Mouse (Mus musculus) gastrocnemius, postnatal 14 days (tissue): ENCODE measurements around the gene Dock6. TPM values are rescaled to one million over a fixed set of nuclear protein-coding genes. Genes with fewer than 3 reads are reported as not detected.

Source experiments
- DNase-seq: peaks from one replicate; pipeline ENCODE4 v3.0.0; 2021; ENCODE audit warnings: mixed read lengths
- intact Hi-C: fragments of 180-260 bp; cut with DNase I; formaldehyde crosslinking; loops from one replicate; pipeline ENCODE4 v1.15.1; 2025; ENCODE audit warnings: low total_unique reads
- total RNA-seq, 2 experiments: library from RNA; stranded (reverse); gene quantifications; 2 replicates each; pipeline ENCODE4 v1.2.3; 2021

The Dock6 gene
- total RNA-seq, 2 experiments from 2014 or later: 18.8 to 24.7 TPM

GRCm38 (mm10) chr9:21820183-21820582, 32.3 kb downstream of the Dock6 start:
- no peak for DNase-seq
- intact Hi-C loops: no loop called here

- DNase-seq: no peak
- intact Hi-C loops: no loop called here
Observed at GRCm38 (mm10) chr9:21819181-21819729, 33.2 kb downstream of the Dock6 start.

DNA sequence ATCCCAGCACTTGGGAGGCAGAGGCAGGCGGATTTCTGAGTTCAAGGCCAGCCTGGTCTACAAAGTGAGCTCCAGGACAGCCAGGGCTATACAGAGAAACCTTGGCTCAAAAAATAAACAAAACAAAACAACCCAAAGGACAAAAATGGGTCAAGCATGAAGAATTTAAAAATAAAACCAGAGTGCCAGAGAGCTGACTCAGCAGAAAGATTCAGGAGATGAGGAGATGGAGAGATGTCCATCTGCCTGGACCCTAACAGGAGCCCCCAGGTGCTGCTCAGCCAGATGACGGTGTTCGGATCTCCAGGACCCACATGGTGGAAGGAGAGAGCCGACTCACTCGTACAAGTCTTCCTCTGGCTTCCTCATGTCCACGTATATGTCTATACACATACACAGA, 33.9 kb downstream of the Dock6 start:
- DNase-seq: no peak
- intact Hi-C loops: no loop called here

- DNase-seq: no peak
- intact Hi-C loops: no loop called here
Observed at GRCm38 (mm10) chr9:21818125-21818524, 34.3 kb downstream of the Dock6 start.

DNA sequence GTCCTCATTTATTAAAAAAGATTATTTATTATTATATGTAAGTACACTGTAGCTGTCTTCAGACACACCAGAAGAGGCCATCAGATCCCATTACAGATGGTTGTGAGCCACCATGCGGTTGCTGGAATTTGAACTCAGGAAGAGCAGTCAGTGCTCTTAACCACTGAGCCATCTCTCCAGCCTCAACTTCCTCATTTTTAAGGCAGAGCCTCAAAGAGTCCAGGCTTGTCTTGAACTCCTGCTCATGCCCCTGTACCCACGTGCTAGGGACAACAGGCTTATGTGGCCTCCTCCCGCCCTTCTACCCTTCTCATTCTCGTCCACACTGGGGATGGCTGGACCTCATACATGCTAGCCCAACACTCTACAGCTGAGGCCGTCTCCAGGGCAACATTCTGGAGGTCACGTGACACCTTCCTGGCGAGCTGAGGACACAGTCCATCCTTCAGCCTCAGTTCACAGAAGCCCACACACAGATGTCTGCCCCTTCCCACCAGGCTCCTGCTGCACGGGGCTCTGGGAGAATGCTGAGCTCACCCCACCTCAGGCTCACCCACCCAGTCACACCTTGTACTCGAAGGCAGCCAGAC, 35.6 kb downstream of the Dock6 start:
- DNase-seq: no peak
- intact Hi-C loops: no loop called here

DNA sequence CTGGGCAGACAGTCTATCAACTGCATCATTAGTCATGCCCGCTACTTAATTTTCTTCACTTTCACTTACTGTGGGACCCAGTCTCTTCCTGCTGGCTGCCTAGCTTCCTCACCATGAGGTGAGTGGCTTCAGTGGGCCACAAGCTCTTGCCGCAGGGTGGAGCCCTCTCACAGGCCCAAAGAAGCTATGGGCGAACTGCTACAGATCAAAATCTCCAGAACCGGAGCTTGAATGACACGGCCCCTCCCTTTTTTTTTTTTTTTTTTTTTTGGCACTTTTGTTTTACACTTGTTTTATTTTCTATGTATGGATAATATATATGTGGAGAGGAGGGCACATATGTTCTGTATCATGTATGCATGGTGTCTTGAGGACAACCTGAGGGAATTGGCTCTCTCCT, 41.3 kb downstream of the Dock6 start:
- no peak for DNase-seq
- intact Hi-C loops: no loop called here

GRCm38 (mm10) chr9:21808561-21808960, 43.9 kb downstream of the Dock6 start:
- intact Hi-C loops: no loop called here

GRCm38 (mm10) chr9:21806976-21807375, 45.5 kb downstream of the Dock6 start:
- intact Hi-C loops: no loop called here
- peak; percentile 4 for DNase-seq

More at GRCm38 (mm10) chr9:21808561-21808960, 43.9 kb downstream of the Dock6 start:
- no peak for DNase-seq

- DNase-seq: no peak
- intact Hi-C loops: no loop called here
Observed at GRCm38 (mm10) chr9:21806363-21806762, 46.1 kb downstream of the Dock6 start.

- DNase-seq: peak; percentile 87
- intact Hi-C loops: loop anchor here (5.0 kb wide), 1 partner anchor 57 kb away; no protein-coding TSS in a partner anchor
Observed at GRCm38 (mm10) chr9:21803986-21804644, 48.3 kb downstream of the Dock6 start.

- no peak for DNase-seq
- intact Hi-C loops: loop anchor here (5.0 kb wide), 1 partner anchor 54 kb away; no protein-coding TSS in a partner anchor
Observed at GRCm38 (mm10) chr9:21801591-21801990, 50.8 kb downstream of the Dock6 start.

- intact Hi-C loops: loop anchor here (5.0 kb wide), 1 partner anchor 54 kb away; no protein-coding TSS in a partner anchor
- no peak for DNase-seq
Observed at GRCm38 (mm10) chr9:21801121-21801520, 51.3 kb downstream of the Dock6 start.

DNA sequence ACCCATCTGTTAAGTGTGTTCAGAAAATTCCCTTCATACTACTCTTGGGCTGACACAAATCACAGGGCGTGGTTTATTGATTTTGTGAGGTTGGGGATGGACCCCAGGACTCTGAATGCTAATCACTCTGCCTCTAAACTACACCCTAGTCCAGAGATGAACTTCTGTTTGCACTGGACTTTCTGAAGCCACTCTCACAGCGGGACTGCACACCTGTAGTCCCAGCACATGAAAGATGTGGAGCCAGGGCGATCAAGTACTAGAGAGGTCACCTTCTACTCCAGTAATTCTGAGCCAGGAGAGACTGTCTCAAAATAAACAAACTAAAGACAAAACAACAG, 53.5 kb downstream of the Dock6 start:
- intact Hi-C loops: no loop called here
- DNase-seq: no peak

- intact Hi-C loops: no loop called here
- peak; percentile 91 for DNase-seq
Observed at GRCm38 (mm10) chr9:21798345-21799009, 54.0 kb downstream of the Dock6 start, which contains the start of gene Kank2. Gene Kank2, minus strand, starts transcription at chr9:21798744.

- peak; percentile 84 for DNase-seq
- intact Hi-C loops: no loop called here
Observed at GRCm38 (mm10) chr9:21797921-21798344, 54.5 kb downstream of the Dock6 start.

GRCm38 (mm10) chr9:21796919-21797318, 55.5 kb downstream of the Dock6 start:
- no peak for DNase-seq
- intact Hi-C loops: no loop called here

DNA sequence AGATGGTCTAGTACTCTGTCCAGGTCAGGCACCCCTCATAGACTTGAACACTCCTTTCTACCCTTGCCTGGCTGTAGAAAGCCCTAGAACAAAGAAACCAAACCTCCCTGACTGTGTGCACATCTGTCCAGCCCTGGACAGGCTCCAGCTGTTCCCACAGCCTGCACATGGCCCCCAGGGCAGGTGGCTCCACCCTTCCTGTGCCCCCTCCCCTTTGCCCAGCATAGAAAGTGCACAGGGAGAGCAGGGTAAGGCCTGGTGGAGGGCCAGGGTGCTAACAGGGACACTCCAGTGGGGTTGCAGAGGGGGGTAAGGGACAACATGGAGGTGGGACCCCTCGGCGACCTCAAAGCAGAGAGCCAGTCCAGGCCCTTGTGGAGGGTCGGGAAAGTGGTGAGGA, 56.2 kb downstream of the Dock6 start:
- DNase-seq: no peak
- intact Hi-C loops: no loop called here

GRCm38 (mm10) chr9:21795579-21795978, 56.9 kb downstream of the Dock6 start:
- DNase-seq: no peak
- intact Hi-C loops: no loop called here

- DNase-seq: no peak
- intact Hi-C loops: no loop called here
Observed at GRCm38 (mm10) chr9:21794925-21795324, 57.5 kb downstream of the Dock6 start.

- no peak for DNase-seq
- intact Hi-C loops: no loop called here
Observed at GRCm38 (mm10) chr9:21794344-21794834, 58.0 kb downstream of the Dock6 start.
